Mouse (Mus musculus) hindbrain, embryonic 16.5 days (tissue): Measurements from ENCODE around the gene Rrbp1. TPM values are rescaled to one million over a fixed set of nuclear protein-coding genes. Genes with fewer than 3 reads are reported as not detected.

Experiments
- ATAC-seq: fragments of 200-750 bp; cut with Nextera tagmentation; 2 replicates; pipeline ENCODE4 v1.8.0; 2017; ENCODE audit warnings: moderate TSS enrichment, moderate library complexity
- H3K27ac ChIP-seq: fragments of 300-500 bp; sonication (generic); 2 replicates; pipeline ENCODE4 v1.5.1; 2014; ENCODE audit warnings: low read depth, mild to moderate bottlenecking, control low read depth, low read length, moderate library complexity
- H3K27me3 ChIP-seq: fragments of 300-500 bp; sonication (generic); replicated peaks from 2 replicates; pipeline ENCODE4 v1.6.1; 2014; ENCODE audit warnings: low read length; ENCODE audit not compliant: control insufficient read depth, insufficient read depth
- H3K36me3 ChIP-seq: fragments of 300-500 bp; sonication (generic); 2 replicates; pipeline ENCODE4 v1.6.1; 2014; ENCODE audit warnings: mild to moderate bottlenecking, low read length, moderate library complexity, mixed read lengths; ENCODE audit not compliant: control insufficient read depth, insufficient read depth
- H3K4me1 ChIP-seq: fragments of 300-500 bp; sonication (generic); 2 replicates; pipeline ENCODE4 v1.6.1; 2014; ENCODE audit warnings: low read depth, low read length; ENCODE audit not compliant: control insufficient read depth, insufficient read depth
- H3K4me2 ChIP-seq: fragments of 300-500 bp; sonication (generic); 2 replicates; pipeline ENCODE4 v1.6.1; 2014; ENCODE audit warnings: mild to moderate bottlenecking, low read length, control low read depth, moderate library complexity
- H3K4me3 ChIP-seq: fragments of 300-500 bp; sonication (generic); 2 replicates; pipeline ENCODE4 v1.5.1; 2014; ENCODE audit warnings: mild to moderate bottlenecking, low read length, control low read depth, moderate library complexity
- H3K9ac ChIP-seq: fragments of 300-500 bp; sonication (generic); 2 replicates; pipeline ENCODE4 v1.6.1; 2014; ENCODE audit warnings: low read depth, mild to moderate bottlenecking, control low read depth, low read length, moderate library complexity
- H3K9me3 ChIP-seq: fragments of 300-500 bp; sonication (generic); 2 replicates; pipeline ENCODE4 v1.6.1; 2014; ENCODE audit warnings: mild to moderate bottlenecking, low read length, moderate library complexity; ENCODE audit not compliant: control insufficient read depth
- WGBS: fragments of 180-500 bp; shearing (Covaris S2); extraction: QIAGEN DNeasy Blood & Tissue Kit; methylation state at CpG from one replicate; pipeline ENCODE4 v1.1.7; 2014; 5-methylcytosine and 5-hydroxymethylcytosine counted together
- polyA plus RNA-seq: library from polyadenylated mRNA; unstranded; fragments of >200 nt; fragmentation: Nextera tagmentation; extraction: Ambion mirVana; gene quantifications from 2 replicates; pipeline ENCODE4 v1.2.1, GENCODE M21; 2015

Gene Rrbp1
- polyA plus RNA-seq, 1 experiment from 2014 or later, result 32.8 TPM

GRCm38 (mm10) chr2:143900821-143901351, 110.2 kb downstream of the Rrbp1 start:
- no peak for ATAC-seq
- Histone ChIP-seq H3K4me1 (peaks cover 2% of the 10 kb centered on the region; the same call in 1 of the 2 replicates), H3K9me3 (no peaks in the 10 kb centered on the region)

GRCm38 (mm10) chr2:143899470-143900220, 111.4 kb downstream of the Rrbp1 start:
- no peak overlapping the region for H3K4me2 ChIP-seq
- 92% methylated on average over 9 of the region's 9 CpGs for WGBS
- no peak overlapping the region for H3K27ac ChIP-seq
- H3K4me3 ChIP-seq, result no peak overlapping the region
- peaks cover 2% of the 10 kb centered on the region; the same call in 1 of the 2 replicates for H3K4me1 ChIP-seq
- ATAC-seq, result no peak
- H3K36me3 ChIP-seq, result no peaks in the 10 kb centered on the region
- H3K9ac ChIP-seq, result no peak overlapping the region
- no peaks in the 10 kb centered on the region for H3K9me3 ChIP-seq
- no peaks in the 10 kb centered on the region for H3K27me3 ChIP-seq

More at GRCm38 (mm10) chr2:143900821-143901351, 110.2 kb downstream of the Rrbp1 start:
- Histone ChIP-seq H3K4me2 (no peak overlapping the region), H3K9ac (no peak overlapping the region), H3K36me3 (no peaks in the 10 kb centered on the region), H3K4me3 (no peak overlapping the region), H3K27ac (no peak overlapping the region), H3K27me3 (no peaks in the 10 kb centered on the region)
- WGBS, result 74% methylated on average over 5 of the region's 5 CpGs

Other genes starting within 250 kb of the Rrbp1 start
- gene Bfsp1, start 148.1 kb downstream of the Rrbp1 start, polyA plus RNA-seq, result 0.85 and 2.0 TPM in 2 replicates
- 431 and 440 TPM in 2 replicates for gene Dstn, start 95.9 kb downstream of the Rrbp1 start, polyA plus RNA-seq
- gene Banf2, start 21.8 kb upstream of the Rrbp1 start, polyA plus RNA-seq, result not detected in 2 replicates